Mouse (Mus musculus): ENCODE data around the gene Midn. TPM values are rescaled to one million over a fixed set of nuclear protein-coding genes. Genes with fewer than 3 reads are reported as not detected.
"Not testable (repeated sequence)": the region's sequence is repeated elsewhere in the genome, so short reads cannot be mapped to it uniquely, and the experiment has no call there.

Midn gene
- polyA plus RNA-seq, 1 experiment, result 26.1 TPM

- DNase-seq, result no peak
- TF ChIP-seq CTCF (IDR thresholded peaks at IDR 0.05; ENCODE audit: borderline replicate concordance, insufficient read depth, low read depth, low read length) (no peak), POLR2A (IDR thresholded peaks at IDR 0.05; ENCODE audit: borderline replicate concordance, insufficient read depth, low read length) (no peak)
- Histone ChIP-seq H3K4me1 (ENCODE audit: control insufficient read depth, insufficient read depth, low read length) (peaks cover 28% of the 10 kb centered on the region), H3K4me3 (replicated peaks; ENCODE audit: insufficient read depth, low read depth, low read length) (no peak overlapping the region), H3K27ac (ENCODE audit: insufficient read depth, low read length) (no peak overlapping the region), H3K27me3 (ENCODE audit: control insufficient read depth, insufficient read depth, low read length) (no peaks in the 10 kb centered on the region)
- WGBS, result 89% methylated on average over 3 of the region's 3 CpGs
These were observed 14.2 kb downstream of the Midn start for GRCm38 (mm10) chr10:80162243-80162608.

DNA sequence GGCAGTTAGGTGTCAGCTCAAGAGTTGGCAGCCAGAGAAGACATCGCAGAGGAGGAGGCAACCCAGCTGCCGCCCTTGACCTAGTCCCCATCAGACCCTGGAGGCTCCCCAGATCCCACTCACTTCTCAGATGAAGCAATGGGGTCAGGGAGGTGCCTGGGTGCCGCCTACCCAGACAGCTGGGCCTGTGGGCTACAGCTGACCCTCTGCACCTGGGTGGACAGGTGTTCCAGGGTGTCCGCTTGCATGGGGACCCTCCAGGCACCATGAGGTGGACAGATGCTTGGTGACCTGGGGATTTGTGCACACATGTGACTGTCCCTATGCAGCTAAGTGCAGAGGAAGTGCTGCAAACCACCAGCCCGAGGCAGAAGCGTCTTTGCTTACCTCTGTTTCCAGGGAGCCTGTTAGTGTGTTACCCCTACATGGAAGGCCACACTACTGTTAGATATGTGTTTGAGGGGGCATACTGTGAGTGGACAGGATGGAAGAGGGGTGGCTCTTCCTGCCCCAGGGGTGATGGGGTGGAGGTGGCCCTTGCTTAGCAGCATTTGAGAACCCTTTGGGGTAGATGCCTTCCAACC is 14.7 kb downstream of the Midn start:
- WGBS, result 86% methylated on average over 6 of the region's 6 CpGs

GRCm38 (mm10) chr10:80163721-80164120 is 15.6 kb downstream of the Midn start:
- WGBS, result 74% methylated on average over 8 of the region's 8 CpGs
- no peak overlapping the region for H3K4me3 ChIP-seq (replicated peaks; ENCODE audit: insufficient read depth, low read depth, low read length)
- peak; percentile 43 to 59 for DNase-seq
- no peaks in the 10 kb centered on the region for H3K27me3 ChIP-seq (ENCODE audit: control insufficient read depth, insufficient read depth, low read length)
- no peak overlapping the region for H3K27ac ChIP-seq (ENCODE audit: insufficient read depth, low read length)
- peaks cover 28% of the 10 kb centered on the region for H3K4me1 ChIP-seq (ENCODE audit: control insufficient read depth, insufficient read depth, low read length)
- TF ChIP-seq CTCF (IDR thresholded peaks at IDR 0.05; ENCODE audit: borderline replicate concordance, insufficient read depth, low read depth, low read length), result no peak
- TF ChIP-seq POLR2A (IDR thresholded peaks at IDR 0.05; ENCODE audit: borderline replicate concordance, insufficient read depth, low read length), result no peak

More for the DNA sequence above, 14.7 kb downstream of the Midn start:
- peak in 1 of 2 experiments; percentile 29 for DNase-seq
- Histone ChIP-seq H3K4me1 (ENCODE audit: control insufficient read depth, insufficient read depth, low read length) (peaks cover 28% of the 10 kb centered on the region), H3K27ac (ENCODE audit: insufficient read depth, low read length) (no peak overlapping the region), H3K4me3 (replicated peaks; ENCODE audit: insufficient read depth, low read depth, low read length) (no peak overlapping the region), H3K27me3 (ENCODE audit: control insufficient read depth, insufficient read depth, low read length) (no peaks in the 10 kb centered on the region)
- TF ChIP-seq CTCF (IDR thresholded peaks at IDR 0.05; ENCODE audit: borderline replicate concordance, insufficient read depth, low read depth, low read length), result no peak

GRCm38 (mm10) chr10:80164161-80164997 is 16.3 kb downstream of the Midn start:
- Histone ChIP-seq H3K27me3 (ENCODE audit: control insufficient read depth, insufficient read depth, low read length) (no peaks in the 10 kb centered on the region), H3K27ac (ENCODE audit: insufficient read depth, low read length) (peak overlapping the region; percentile 55), H3K4me3 (replicated peaks; ENCODE audit: insufficient read depth, low read depth, low read length) (peak overlapping the region; percentile 56), H3K4me1 (ENCODE audit: control insufficient read depth, insufficient read depth, low read length) (peaks cover 25% of the 10 kb centered on the region)
- no peak for TF ChIP-seq POLR2A (IDR thresholded peaks at IDR 0.05; ENCODE audit: borderline replicate concordance, insufficient read depth, low read length)
- no peak for TF ChIP-seq CTCF (IDR thresholded peaks at IDR 0.05; ENCODE audit: borderline replicate concordance, insufficient read depth, low read depth, low read length)
- WGBS, result 10% methylated on average over 44 of the region's 44 CpGs
- peak; percentile 62 to 67 for DNase-seq

- H3K4me1 ChIP-seq (ENCODE audit: control insufficient read depth, insufficient read depth, low read length), result peaks cover 24% of the 10 kb centered on the region
- H3K4me3 ChIP-seq (replicated peaks; ENCODE audit: insufficient read depth, low read depth, low read length), result peak overlapping the region; percentile 56
- DNase-seq, result peak; percentile 98 to 99
- H3K27me3 ChIP-seq (ENCODE audit: control insufficient read depth, insufficient read depth, low read length), result no peaks in the 10 kb centered on the region
- peak; percentile 99 for TF ChIP-seq POLR2A (IDR thresholded peaks at IDR 0.05; ENCODE audit: borderline replicate concordance, insufficient read depth, low read length)
- TF ChIP-seq CTCF (IDR thresholded peaks at IDR 0.05; ENCODE audit: borderline replicate concordance, insufficient read depth, low read depth, low read length), result peak; percentile 99
- H3K27ac ChIP-seq (ENCODE audit: insufficient read depth, low read length), result peak overlapping the region; percentile 55
- under 1% methylated on average over 17 of the region's 17 CpGs for WGBS
These were observed 16.9 kb downstream of the Midn start for GRCm38 (mm10) chr10:80164998-80165344.

DNA sequence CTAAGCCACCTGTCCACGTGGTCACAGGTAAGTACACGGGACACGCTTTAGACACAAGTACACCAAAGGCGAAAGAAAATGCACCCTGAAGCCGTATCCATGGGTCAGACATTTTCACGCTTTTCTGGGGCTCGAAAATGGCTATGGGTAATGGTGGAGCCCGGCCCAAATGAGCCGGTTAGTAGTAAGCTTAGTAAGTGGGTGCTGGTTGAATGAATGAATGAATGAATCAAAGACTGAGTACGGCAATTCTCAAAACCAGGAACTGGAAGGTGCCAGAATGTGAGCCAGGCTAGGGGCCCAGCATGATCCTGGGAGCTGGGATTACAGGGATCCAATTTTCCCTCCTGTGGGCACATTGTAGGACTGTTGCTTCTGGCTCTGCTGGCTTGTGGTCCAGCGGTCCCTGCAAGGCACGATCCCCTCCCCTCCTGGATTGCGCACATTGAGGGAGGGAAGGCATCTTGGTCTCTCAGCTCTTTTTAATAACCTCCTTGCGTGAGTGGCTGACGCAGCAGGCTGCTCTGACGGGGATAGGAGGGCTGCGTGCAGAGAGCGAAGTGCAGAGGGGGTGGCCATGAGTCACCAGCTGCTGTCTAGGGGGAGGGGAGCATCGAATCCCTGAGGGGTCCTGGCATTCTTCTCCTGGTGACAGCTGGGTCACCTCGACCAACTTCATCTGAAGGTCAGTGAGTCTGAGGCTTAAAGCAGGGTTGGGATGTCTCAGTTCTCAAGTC is 17.5 kb downstream of the Midn start, which contains the start of gene Cirbp:
TSS of gene Cirbp (plus strand) at position 594 of the 737 bp plus-strand sequence.
- WGBS, result 7% methylated on average over 20 of the region's 20 CpGs

DNA sequence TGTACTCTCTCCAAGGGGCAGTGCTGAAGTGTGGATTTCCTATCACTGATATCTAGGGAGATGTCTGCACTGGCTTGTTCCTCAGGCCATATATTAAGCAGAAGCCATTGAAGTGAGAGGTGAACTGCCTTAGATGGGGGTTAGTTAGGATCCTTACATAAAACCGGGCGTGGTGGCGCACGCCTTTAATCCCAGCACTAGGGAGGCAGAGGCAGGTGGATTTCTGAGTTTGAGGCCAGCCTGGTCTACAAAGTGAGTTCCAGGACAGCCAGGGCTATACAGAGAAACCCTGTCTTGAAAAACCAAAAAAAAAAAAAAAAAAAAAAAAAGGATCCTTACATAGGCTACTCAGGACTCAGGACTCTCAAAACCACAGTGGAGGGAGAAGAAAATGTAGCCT is 18.1 kb downstream of the Midn start:
- WGBS, result 88% methylated on average over 4 of the region's 4 CpGs
- peak overlapping the region; percentile 10 for H3K27ac ChIP-seq (ENCODE audit: insufficient read depth, low read length)
- peaks cover 15% of the 10 kb centered on the region for H3K4me1 ChIP-seq (ENCODE audit: control insufficient read depth, insufficient read depth, low read length)
- not testable (repeated sequence) for DNase-seq; H3K4me3 ChIP-seq (replicated peaks; ENCODE audit: insufficient read depth, low read depth, low read length); H3K27me3 ChIP-seq (ENCODE audit: control insufficient read depth, insufficient read depth, low read length)

More for the DNA sequence above, 17.5 kb downstream of the Midn start, which contains the start of gene Cirbp:
- peaks cover 21% of the 10 kb centered on the region for H3K4me1 ChIP-seq (ENCODE audit: control insufficient read depth, insufficient read depth, low read length)
- peak within 1 kb of the TSS; percentile 56 for H3K4me3 ChIP-seq (replicated peaks; ENCODE audit: insufficient read depth, low read depth, low read length)
- H3K27ac ChIP-seq (ENCODE audit: insufficient read depth, low read length), result peak within 1 kb of the TSS; percentile 70
- no peaks in the 10 kb centered on the region for H3K27me3 ChIP-seq (ENCODE audit: control insufficient read depth, insufficient read depth, low read length)
- TF ChIP-seq POLR2A (IDR thresholded peaks at IDR 0.05; ENCODE audit: borderline replicate concordance, insufficient read depth, low read length), result 0 out of 2 replicates have a peak, but pooled peaks have one; percentile 27
- TF ChIP-seq CTCF (IDR thresholded peaks at IDR 0.05; ENCODE audit: borderline replicate concordance, insufficient read depth, low read depth, low read length), result no peak
- peak; percentile 67 to 75 for DNase-seq
